Mouse (Mus musculus) midbrain, embryonic 10.5 days (tissue): ENCODE results near the gene Dync1i1. TPM values are rescaled to one million over a fixed set of nuclear protein-coding genes. Genes with fewer than 3 reads are reported as not detected.

Experiments used
- DNase-seq: peaks from one replicate; pipeline ENCODE4 v3.0.0-alpha.2; 2017; ENCODE audit warnings: low spot score
- H3K27ac ChIP-seq: fragments of 300-500 bp; sonication (generic); replicated peaks from 2 replicates; pipeline ENCODE4 v1.5.1; 2016; ENCODE audit warnings: mild to moderate bottlenecking
- H3K27me3 ChIP-seq: fragments of 300-500 bp; sonication (generic); 2 replicates; pipeline ENCODE4 v1.6.1; 2016; ENCODE audit warnings: low read depth, mild to moderate bottlenecking; ENCODE audit not compliant: poor library complexity, severe bottlenecking
- H3K36me3 ChIP-seq: fragments of 300-500 bp; sonication (generic); 2 replicates; pipeline ENCODE4 v1.6.1; 2016; ENCODE audit warnings: mild to moderate bottlenecking, moderate library complexity
- H3K4me1 ChIP-seq: fragments of 300-500 bp; sonication (generic); 2 replicates; pipeline ENCODE4 v1.6.1; 2016
- H3K4me3 ChIP-seq: fragments of 300-500 bp; sonication (generic); 2 replicates; pipeline ENCODE4 v1.5.1; 2016; ENCODE audit warnings: mild to moderate bottlenecking, moderate library complexity
- H3K9me3 ChIP-seq: fragments of 300-500 bp; sonication (generic); replicated peaks from 2 replicates; pipeline ENCODE4 v1.6.1; 2016; ENCODE audit warnings: mild to moderate bottlenecking
- WGBS: fragments of 180-500 bp; shearing (Covaris S2); methylation state at CpG from one replicate; pipeline ENCODE4 v1.1.7; 2016; 5-methylcytosine and 5-hydroxymethylcytosine counted together
- polyA plus RNA-seq: library from polyadenylated mRNA; unstranded; fragments of >200 nt; fragmentation: Nextera tagmentation; extraction: Ambion mirVana; gene quantifications from 2 replicates; pipeline ENCODE4 v1.2.1, GENCODE M21; 2016

The Dync1i1 gene
- polyA plus RNA-seq, 1 experiment from 2014 or later: 1.5 TPM

DNA sequence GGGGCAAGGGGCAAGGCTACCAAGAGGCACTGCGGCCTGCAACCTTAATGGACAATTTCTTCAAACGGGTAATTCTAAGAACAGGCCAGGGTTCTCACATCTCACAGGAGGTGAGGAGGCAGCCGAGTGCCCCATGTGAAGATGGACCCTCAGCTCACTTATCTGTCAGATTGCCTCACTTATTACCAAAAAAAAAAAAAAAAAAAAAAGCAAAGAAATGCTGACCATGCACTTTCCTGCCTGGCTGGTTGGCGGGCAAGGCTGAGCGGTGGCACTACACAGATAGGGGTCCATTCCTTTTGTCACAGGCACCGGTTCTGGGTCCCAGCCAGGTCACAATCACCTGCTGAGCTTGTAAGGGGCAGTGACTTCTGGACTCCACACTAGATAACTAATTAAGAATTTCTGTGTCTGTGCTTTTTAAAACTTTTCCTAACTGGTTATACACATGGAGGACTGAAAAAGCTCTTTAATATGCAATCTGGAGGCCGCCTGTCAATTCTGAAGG lies 350.6 kb downstream of the Dync1i1 start:
- Histone ChIP-seq H3K27me3 (no peaks in the 10 kb centered on the region), H3K4me3 (no peak overlapping the region), H3K9me3 (0 out of 2 replicates have a peak, but pooled peaks cover 4% of the 10 kb centered on the region), H3K4me1 (peaks cover 4% of the 10 kb centered on the region), H3K27ac (no peak overlapping the region), H3K36me3 (peaks cover 18% of the 10 kb centered on the region)
- WGBS: 85% methylated on average over 7 of the region's 7 CpGs
- DNase-seq: no peak

DNA sequence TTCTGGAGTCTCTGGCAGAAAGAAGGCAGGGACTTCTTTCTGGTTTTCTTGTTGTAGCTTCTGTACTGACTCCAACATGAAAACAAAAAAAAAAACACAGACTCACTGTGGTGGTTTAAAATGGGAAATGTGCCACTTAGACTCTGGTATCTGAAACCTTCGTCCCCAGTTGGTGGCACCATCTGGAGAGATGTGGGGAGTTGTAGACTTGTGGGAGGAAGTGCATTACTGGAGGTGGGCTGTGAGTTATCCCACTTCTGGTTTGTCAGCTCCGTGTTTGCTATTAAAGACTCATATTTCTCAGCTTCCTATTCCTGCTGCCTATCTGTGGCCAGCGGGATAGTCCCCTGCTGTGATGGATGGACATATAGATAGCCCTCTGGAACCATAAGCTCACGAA lies 351.8 kb downstream of the Dync1i1 start:
- DNase-seq: no peak
- Histone ChIP-seq H3K4me3 (no peak overlapping the region), H3K27me3 (no peaks in the 10 kb centered on the region), H3K9me3 (0 out of 2 replicates have a peak, but pooled peaks cover 4% of the 10 kb centered on the region), H3K36me3 (peaks cover 18% of the 10 kb centered on the region), H3K4me1 (no peaks in the 10 kb centered on the region), H3K27ac (no peak overlapping the region)
- WGBS: 82% methylated on average over 4 of the region's 4 CpGs

Other genes with a start within 250 kb of the Dync1i1 start
- 0.23 and 0.83 TPM in 2 replicates for gene Pdk4, start 229.3 kb upstream of the Dync1i1 start, polyA plus RNA-seq